Mouse (Mus musculus): ENCODE measurements around the gene Dlg1. TPM values are rescaled to one million over a fixed set of nuclear protein-coding genes. Genes with fewer than 3 reads are reported as not detected.
A peak's percentile ranks its signal among the peaks of the same experiment; 100 is the strongest.

The Dlg1 gene
- polyA plus RNA-seq, 1 experiment from 2014 or later, result 20.3 TPM

DNA sequence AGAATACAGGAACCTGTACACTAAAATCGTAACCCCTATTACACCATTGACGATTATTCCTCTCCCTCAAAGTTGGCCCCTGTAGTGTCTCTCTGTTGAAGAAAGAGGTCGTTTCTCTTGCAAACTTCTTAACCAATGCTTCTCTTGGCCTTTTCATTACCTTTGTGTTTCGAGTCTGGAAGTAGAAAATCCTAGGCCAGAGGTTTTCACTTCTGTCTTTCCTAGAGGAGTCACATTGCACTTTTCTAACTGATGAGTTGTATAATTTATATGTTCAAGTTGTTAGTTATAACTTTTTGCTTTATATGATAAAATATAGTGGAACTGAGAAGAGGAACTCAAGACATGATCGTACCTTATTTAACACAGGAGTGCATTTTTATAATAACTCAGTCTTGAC, 93.2 kb downstream of the Dlg1 start:
- H3K4me1 ChIP-seq, result peaks cover 13% of the 10 kb centered on the region
- H3K36me3 ChIP-seq, result no peaks in the 10 kb centered on the region
- WGBS, result 87% methylated on average over 5 of the region's 5 CpGs
- DNase-seq (ENCODE audit: low spot score), result no peak
- no peaks in the 10 kb centered on the region for H3K9me3 ChIP-seq (replicated peaks)
- no peaks in the 10 kb centered on the region for H3K27me3 ChIP-seq (ENCODE audit: low read depth, poor library complexity, severe bottlenecking)
- H3K4me3 ChIP-seq, result no peak overlapping the region
- H3K27ac ChIP-seq (replicated peaks), result no peak overlapping the region

GRCm38 (mm10) chr16:31757606-31758005, 94.4 kb downstream of the Dlg1 start:
- 0 out of 2 replicates have a peak, but pooled peaks cover under 1% of the 10 kb centered on the region for H3K36me3 ChIP-seq
- H3K27ac ChIP-seq (replicated peaks), result no peak overlapping the region
- WGBS, result 87% methylated on average over 1 of the region's 1 CpGs
- DNase-seq (ENCODE audit: low spot score), result no peak
- H3K27me3 ChIP-seq (ENCODE audit: low read depth, poor library complexity, severe bottlenecking), result no peaks in the 10 kb centered on the region
- H3K4me1 ChIP-seq, result peaks cover 13% of the 10 kb centered on the region
- H3K4me3 ChIP-seq, result no peak overlapping the region
- H3K9me3 ChIP-seq (replicated peaks), result no peaks in the 10 kb centered on the region

DNA sequence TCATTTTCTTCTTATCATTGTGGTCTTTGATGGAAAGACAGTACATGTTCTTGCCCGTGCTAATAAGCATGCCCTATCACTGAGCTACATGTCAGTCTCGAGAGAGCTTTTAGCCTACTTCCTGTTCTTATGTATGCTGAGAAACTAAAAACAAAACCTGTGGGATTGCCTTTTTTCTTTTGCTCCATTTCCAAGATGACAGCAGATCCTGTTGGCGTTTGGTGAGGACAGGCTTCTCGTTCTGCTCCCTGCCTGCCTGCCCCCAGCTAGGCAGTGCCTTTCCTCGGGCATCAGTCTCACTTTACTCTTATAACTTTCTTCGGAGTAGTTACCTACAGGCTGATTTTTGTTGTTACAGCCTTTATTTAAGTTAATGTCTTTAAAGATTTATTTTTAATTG, 96.2 kb downstream of the Dlg1 start:
- no peak for DNase-seq (ENCODE audit: low spot score)
- Histone ChIP-seq H3K4me1 (peaks cover 13% of the 10 kb centered on the region), H3K36me3 (peaks cover 5% of the 10 kb centered on the region; the same call in 1 of the 2 replicates), H3K27ac (replicated peaks) (no peak overlapping the region), H3K9me3 (replicated peaks) (no peaks in the 10 kb centered on the region), H3K4me3 (no peak overlapping the region), H3K27me3 (ENCODE audit: low read depth, poor library complexity, severe bottlenecking) (no peaks in the 10 kb centered on the region)
- WGBS, result 89% methylated on average over 6 of the region's 6 CpGs

DNA sequence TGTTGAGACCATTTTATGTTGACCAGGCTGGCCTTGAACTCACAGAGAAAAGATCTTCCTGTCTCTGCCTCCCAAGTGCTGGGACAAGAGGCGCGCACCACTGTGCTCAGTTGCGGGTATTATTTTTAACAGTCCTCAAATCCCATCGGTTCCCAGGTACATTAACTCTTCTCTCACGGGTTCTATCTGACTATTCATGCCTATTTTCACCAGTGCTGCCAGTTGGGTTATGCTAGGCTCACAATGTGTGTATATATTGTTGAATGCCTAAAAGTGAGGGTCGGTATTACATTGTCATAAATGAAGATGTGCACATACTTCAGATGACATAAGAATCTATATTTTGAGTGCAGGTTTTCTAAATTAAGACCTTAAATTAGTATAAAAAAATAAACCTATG, 103.1 kb downstream of the Dlg1 start:
- Histone ChIP-seq H3K27ac (replicated peaks) (no peak overlapping the region), H3K4me1 (no peaks in the 10 kb centered on the region), H3K4me3 (no peak overlapping the region), H3K9me3 (replicated peaks) (no peaks in the 10 kb centered on the region), H3K36me3 (peaks cover 5% of the 10 kb centered on the region; the same call in 1 of the 2 replicates), H3K27me3 (ENCODE audit: low read depth, poor library complexity, severe bottlenecking) (no peaks in the 10 kb centered on the region)
- 96% methylated on average over 6 of the region's 6 CpGs for WGBS
- no peak for DNase-seq (ENCODE audit: low spot score)

- Histone ChIP-seq H3K4me3 (no peak overlapping the region), H3K36me3 (peaks cover 5% of the 10 kb centered on the region; the same call in 1 of the 2 replicates), H3K27me3 (ENCODE audit: low read depth, poor library complexity, severe bottlenecking) (no peaks in the 10 kb centered on the region), H3K4me1 (no peaks in the 10 kb centered on the region), H3K27ac (replicated peaks) (no peak overlapping the region), H3K9me3 (replicated peaks) (no peaks in the 10 kb centered on the region)
- no peak for DNase-seq (ENCODE audit: low spot score)
- 84% methylated on average over 3 of the region's 3 CpGs for WGBS
Measured at GRCm38 (mm10) chr16:31766715-31767114, 103.5 kb downstream of the Dlg1 start.

GRCm38 (mm10) chr16:31775924-31776323, 112.7 kb downstream of the Dlg1 start:
- Histone ChIP-seq H3K36me3 (no peaks in the 10 kb centered on the region), H3K27ac (replicated peaks) (no peak overlapping the region), H3K9me3 (replicated peaks) (no peaks in the 10 kb centered on the region), H3K27me3 (ENCODE audit: low read depth, poor library complexity, severe bottlenecking) (no peaks in the 10 kb centered on the region), H3K4me1 (no peaks in the 10 kb centered on the region), H3K4me3 (no peak overlapping the region)
- DNase-seq (ENCODE audit: low spot score), result no peak
- 89% methylated on average over 10 of the region's 10 CpGs for WGBS

GRCm38 (mm10) chr16:31781015-31781414, 117.8 kb downstream of the Dlg1 start:
- 82% methylated on average over 6 of the region's 6 CpGs for WGBS
- no peak for DNase-seq (ENCODE audit: low spot score)
- Histone ChIP-seq H3K9me3 (replicated peaks) (no peaks in the 10 kb centered on the region), H3K4me3 (no peak overlapping the region), H3K36me3 (0 out of 2 replicates have a peak, but pooled peaks cover 3% of the 10 kb centered on the region), H3K27me3 (ENCODE audit: low read depth, poor library complexity, severe bottlenecking) (no peaks in the 10 kb centered on the region), H3K4me1 (no peaks in the 10 kb centered on the region), H3K27ac (replicated peaks) (no peak overlapping the region)

GRCm38 (mm10) chr16:31790056-31790455, 126.8 kb downstream of the Dlg1 start:
- Histone ChIP-seq H3K4me3 (no peak overlapping the region), H3K27me3 (ENCODE audit: low read depth, poor library complexity, severe bottlenecking) (no peaks in the 10 kb centered on the region), H3K4me1 (no peaks in the 10 kb centered on the region), H3K27ac (replicated peaks) (no peak overlapping the region), H3K36me3 (peaks cover 39% of the 10 kb centered on the region), H3K9me3 (replicated peaks) (no peaks in the 10 kb centered on the region)
- DNase-seq (ENCODE audit: low spot score), result no peak
- 94% methylated on average over 9 of the region's 9 CpGs for WGBS

DNA sequence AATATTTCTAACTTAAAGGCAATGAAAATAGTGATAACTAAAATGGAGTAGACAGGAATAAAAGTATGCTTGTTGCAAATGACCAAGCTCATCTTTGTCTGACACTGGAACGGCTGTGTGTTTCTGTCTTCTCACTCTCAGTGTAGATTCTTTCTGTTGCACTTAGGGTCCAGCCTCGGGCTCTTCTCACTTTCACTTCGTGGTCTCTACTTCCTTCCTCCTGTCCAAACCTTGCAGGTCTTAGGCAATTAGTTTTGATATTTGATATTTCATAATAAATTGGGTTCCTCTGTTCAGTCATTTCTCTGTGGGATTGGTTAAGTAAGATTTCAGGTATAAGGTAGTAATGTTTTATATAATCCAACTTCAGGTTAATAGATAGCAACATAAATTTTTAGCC, 140.4 kb downstream of the Dlg1 start:
- no peak overlapping the region for H3K27ac ChIP-seq (replicated peaks)
- no peak overlapping the region for H3K4me3 ChIP-seq
- DNase-seq (ENCODE audit: low spot score), result no peak
- peaks cover 59% of the 10 kb centered on the region for H3K36me3 ChIP-seq
- H3K4me1 ChIP-seq, result no peaks in the 10 kb centered on the region
- H3K27me3 ChIP-seq (ENCODE audit: low read depth, poor library complexity, severe bottlenecking), result no peaks in the 10 kb centered on the region
- H3K9me3 ChIP-seq (replicated peaks), result no peaks in the 10 kb centered on the region
- 88% methylated on average over 3 of the region's 3 CpGs for WGBS

GRCm38 (mm10) chr16:31826049-31826448, 162.8 kb downstream of the Dlg1 start:
- no peak overlapping the region for H3K4me3 ChIP-seq
- H3K9me3 ChIP-seq (replicated peaks), result no peaks in the 10 kb centered on the region
- peaks cover 18% of the 10 kb centered on the region for H3K36me3 ChIP-seq
- H3K27me3 ChIP-seq (ENCODE audit: low read depth, poor library complexity, severe bottlenecking), result no peaks in the 10 kb centered on the region
- H3K27ac ChIP-seq (replicated peaks), result no peak overlapping the region
- DNase-seq (ENCODE audit: low spot score), result peak; percentile 39
- H3K4me1 ChIP-seq, result peaks cover 11% of the 10 kb centered on the region
- 27% methylated on average over 4 of the region's 4 CpGs for WGBS

DNA sequence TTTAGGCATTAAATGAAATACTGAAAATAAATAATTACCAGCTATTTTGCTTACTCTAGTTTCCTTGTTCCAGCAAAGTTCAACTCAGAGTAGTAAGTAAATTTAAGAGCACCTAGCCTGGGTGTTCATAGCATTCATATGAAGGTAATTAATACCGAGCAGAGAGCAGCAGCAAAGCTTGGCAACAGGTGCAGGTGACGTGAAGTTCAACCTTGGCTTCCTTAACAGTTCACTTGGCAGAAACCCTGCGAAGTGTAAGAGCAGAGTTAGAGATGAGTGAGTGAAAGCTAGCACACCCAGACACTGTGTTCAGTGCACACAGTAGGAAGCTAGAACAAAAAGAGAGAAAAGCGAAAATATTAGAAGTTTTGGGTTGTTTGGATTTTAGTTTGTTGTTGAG, 167.5 kb downstream of the Dlg1 start:
- Histone ChIP-seq H3K9me3 (replicated peaks) (no peaks in the 10 kb centered on the region), H3K4me1 (peaks cover 6% of the 10 kb centered on the region), H3K4me3 (no peak overlapping the region), H3K27me3 (ENCODE audit: low read depth, poor library complexity, severe bottlenecking) (no peaks in the 10 kb centered on the region), H3K27ac (replicated peaks) (no peak overlapping the region), H3K36me3 (peaks cover 22% of the 10 kb centered on the region)
- 92% methylated on average over 4 of the region's 4 CpGs for WGBS
- no peak for DNase-seq (ENCODE audit: low spot score)

- Histone ChIP-seq H3K27me3 (ENCODE audit: low read depth, poor library complexity, severe bottlenecking) (no peaks in the 10 kb centered on the region), H3K36me3 (peaks cover 28% of the 10 kb centered on the region), H3K9me3 (replicated peaks) (no peaks in the 10 kb centered on the region), H3K4me3 (no peak overlapping the region), H3K27ac (replicated peaks) (no peak overlapping the region), H3K4me1 (no peaks in the 10 kb centered on the region)
- no peak for DNase-seq (ENCODE audit: low spot score)
- 95% methylated on average over 10 of the region's 10 CpGs for WGBS
Measured at GRCm38 (mm10) chr16:31832630-31833422, 169.6 kb downstream of the Dlg1 start.

DNA sequence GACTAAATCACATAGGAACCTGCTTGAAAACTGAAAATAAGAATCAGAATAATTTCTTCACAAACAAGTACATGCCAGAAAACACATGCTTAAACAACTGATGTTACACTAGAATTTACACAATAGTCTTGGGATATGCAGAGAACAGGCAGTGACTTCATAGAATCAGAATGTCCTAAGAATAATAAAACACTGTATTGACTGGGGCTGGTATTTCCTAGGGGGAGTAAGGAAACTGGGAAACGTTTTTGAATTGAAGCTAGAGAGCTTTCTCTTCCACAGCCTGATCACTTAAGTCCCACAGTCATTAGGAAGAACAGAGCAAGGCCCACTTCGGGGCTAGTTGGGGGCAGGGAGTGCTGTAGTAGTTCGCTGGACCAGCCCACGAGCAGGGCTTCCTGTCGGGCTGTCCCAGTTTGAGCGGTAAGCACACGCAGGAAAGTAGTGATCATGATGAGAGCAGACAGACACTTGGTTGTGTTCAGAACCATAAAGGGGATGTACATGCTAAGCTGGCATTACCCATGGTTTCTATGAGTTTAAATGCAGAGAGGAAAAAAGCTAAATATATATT, 170.9 kb downstream of the Dlg1 start:
- Histone ChIP-seq H3K4me3 (no peak overlapping the region), H3K36me3 (peaks cover 36% of the 10 kb centered on the region), H3K27ac (replicated peaks) (no peak overlapping the region), H3K9me3 (replicated peaks) (no peaks in the 10 kb centered on the region), H3K27me3 (ENCODE audit: low read depth, poor library complexity, severe bottlenecking) (no peaks in the 10 kb centered on the region), H3K4me1 (no peaks in the 10 kb centered on the region)
- WGBS, result 80% methylated on average over 7 of the region's 7 CpGs
- DNase-seq (ENCODE audit: low spot score), result no peak
